Mouse (Mus musculus): ENCODE results near the gene Gm42791. TPM values are rescaled to one million over a fixed set of nuclear protein-coding genes. Genes with fewer than 3 reads are reported as not detected.

Gene Gm42791
- polyA plus RNA-seq, 1 experiment from 2014 or later, result 1.0 TPM

DNA sequence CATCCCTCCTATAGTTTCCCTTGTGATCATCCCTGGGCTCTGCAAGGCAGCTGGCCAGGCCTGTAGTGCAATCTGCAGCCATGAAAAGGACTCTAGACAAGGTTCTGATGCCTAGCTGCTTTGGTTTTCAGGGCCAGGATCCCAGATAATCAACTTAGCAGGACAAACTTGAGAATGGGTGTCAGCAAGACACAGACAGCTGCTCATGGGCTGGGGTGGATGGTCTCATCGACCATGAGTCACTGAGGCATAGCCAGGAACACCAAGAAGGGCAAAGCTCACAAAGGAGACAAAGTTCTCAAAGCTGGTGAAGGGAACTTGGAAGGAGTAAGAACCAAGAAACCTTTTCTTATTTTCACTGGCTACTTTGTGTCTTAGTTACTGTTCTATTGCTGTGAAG, 63.6 kb downstream of the Gm42791 start:
- 78% methylated on average over 1 of the region's 1 CpGs for WGBS
- Histone ChIP-seq H3K9me3 (ENCODE audit: control insufficient read depth, low read length) (no peaks in the 10 kb centered on the region), H3K4me1 (ENCODE audit: control insufficient read depth, insufficient read depth, low read length) (peaks cover 15% of the 10 kb centered on the region), H3K27ac (ENCODE audit: low read length) (peak overlapping the region; percentile 37), H3K4me3 (ENCODE audit: low read length) (no peak overlapping the region), H3K27me3 (replicated peaks; ENCODE audit: control insufficient read depth, insufficient read depth, low read length) (no peaks in the 10 kb centered on the region), H3K9ac (ENCODE audit: low read depth, low read length) (no peak overlapping the region), H3K4me2 (ENCODE audit: low read depth, low read length) (no peak overlapping the region), H3K36me3 (ENCODE audit: control insufficient read depth, insufficient read depth, low read length) (no peaks in the 10 kb centered on the region)
- no peak for ATAC-seq

DNA sequence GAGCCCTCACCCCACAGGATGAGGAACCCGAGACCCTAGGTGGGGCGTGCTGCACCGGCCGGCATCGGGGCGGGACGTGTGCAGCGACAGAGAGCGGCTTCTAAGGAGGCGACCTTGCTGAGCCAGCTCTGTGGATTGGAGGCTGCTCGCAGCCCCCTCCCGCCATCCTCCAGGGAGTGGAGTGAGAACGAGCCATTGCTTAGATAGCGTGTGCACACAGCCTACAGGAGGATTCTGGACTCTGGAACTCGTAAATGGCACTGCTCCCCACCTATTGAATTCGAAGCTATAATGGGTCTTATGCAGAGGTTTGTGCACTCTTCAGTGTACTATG, 65.9 kb downstream of the Gm42791 start, which contains the start of gene Katnal1:
Gene Katnal1, minus strand, starts transcription at position 205 of the 334 bp plus-strand sequence.
- H3K9ac ChIP-seq (ENCODE audit: low read depth, low read length), result peak within 1 kb of the TSS; percentile 92
- no peak for ATAC-seq
- 3% methylated on average over 16 of the region's 16 CpGs for WGBS

DNA sequence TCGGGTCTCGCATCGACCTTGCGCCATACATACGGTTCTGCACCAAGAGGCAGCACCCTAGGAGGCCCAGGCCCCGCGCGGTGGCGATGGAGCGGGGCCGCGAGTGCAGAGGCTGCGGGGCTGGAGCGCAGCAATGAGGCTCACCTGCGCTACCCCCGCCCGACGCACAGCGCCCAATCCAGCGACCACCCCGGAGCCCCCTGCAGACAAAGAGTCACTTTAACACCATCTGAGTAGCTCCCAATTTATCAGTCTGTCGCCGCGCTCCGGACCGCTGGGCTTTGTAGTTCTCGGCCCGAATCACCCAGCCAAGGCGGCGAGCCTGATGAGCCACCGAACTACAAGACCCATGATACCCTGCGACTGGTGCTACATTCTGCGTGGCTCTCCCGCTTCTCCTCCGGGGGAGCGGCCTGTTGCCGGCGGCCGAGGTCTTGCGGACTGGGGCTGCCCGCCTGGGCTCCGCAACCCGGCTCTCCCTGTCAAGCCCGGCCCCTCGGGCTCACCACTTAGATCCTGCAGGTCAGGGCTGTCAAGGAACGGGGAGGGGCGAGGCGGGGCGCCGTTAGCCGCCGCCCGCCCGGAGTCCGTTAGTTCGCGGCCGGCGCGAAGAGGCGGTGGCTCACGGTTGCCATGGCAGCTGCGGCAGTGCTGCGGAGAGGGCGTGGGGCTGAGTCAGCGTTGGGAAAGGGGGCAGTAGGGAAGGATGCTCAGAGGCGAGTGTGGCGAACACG, 66.4 kb downstream of the Gm42791 start:
- H3K4me3 ChIP-seq (ENCODE audit: low read length), result peak overlapping the region; percentile 92
- H3K4me1 ChIP-seq (ENCODE audit: control insufficient read depth, insufficient read depth, low read length), result peaks cover 14% of the 10 kb centered on the region
- H3K9ac ChIP-seq (ENCODE audit: low read depth, low read length), result peak overlapping the region; percentile 92
- peak overlapping the region; percentile 92 for H3K4me2 ChIP-seq (ENCODE audit: low read depth, low read length)
- under 1% methylated on average over 69 of the region's 69 CpGs for WGBS
- H3K36me3 ChIP-seq (ENCODE audit: control insufficient read depth, insufficient read depth, low read length), result no peaks in the 10 kb centered on the region
- ATAC-seq, result peak; percentile 98
- no peaks in the 10 kb centered on the region for H3K9me3 ChIP-seq (ENCODE audit: control insufficient read depth, low read length)
- H3K27ac ChIP-seq (ENCODE audit: low read length), result peak overlapping the region; percentile 93
- no peaks in the 10 kb centered on the region for H3K27me3 ChIP-seq (replicated peaks; ENCODE audit: control insufficient read depth, insufficient read depth, low read length)

More for the DNA sequence above, 65.9 kb downstream of the Gm42791 start, which contains the start of gene Katnal1:
- H3K27me3 ChIP-seq (replicated peaks; ENCODE audit: control insufficient read depth, insufficient read depth, low read length), result no peaks in the 10 kb centered on the region
- H3K4me1 ChIP-seq (ENCODE audit: control insufficient read depth, insufficient read depth, low read length), result peaks cover 14% of the 10 kb centered on the region
- peak within 1 kb of the TSS; percentile 93 for H3K27ac ChIP-seq (ENCODE audit: low read length)
- H3K4me3 ChIP-seq (ENCODE audit: low read length), result peak within 1 kb of the TSS; percentile 92
- H3K9me3 ChIP-seq (ENCODE audit: control insufficient read depth, low read length), result no peaks in the 10 kb centered on the region
- no peaks in the 10 kb centered on the region for H3K36me3 ChIP-seq (ENCODE audit: control insufficient read depth, insufficient read depth, low read length)
- H3K4me2 ChIP-seq (ENCODE audit: low read depth, low read length), result peak within 1 kb of the TSS; percentile 92

- H3K36me3 ChIP-seq (ENCODE audit: control insufficient read depth, insufficient read depth, low read length), result no peaks in the 10 kb centered on the region
- peaks cover 14% of the 10 kb centered on the region for H3K4me1 ChIP-seq (ENCODE audit: control insufficient read depth, insufficient read depth, low read length)
- peak overlapping the region; percentile 92 for H3K4me3 ChIP-seq (ENCODE audit: low read length)
- peak overlapping the region; percentile 67 for H3K4me2 ChIP-seq (ENCODE audit: low read depth, low read length)
- H3K9me3 ChIP-seq (ENCODE audit: control insufficient read depth, low read length), result no peaks in the 10 kb centered on the region
- WGBS, result 38% methylated on average over 5 of the region's 5 CpGs
- H3K9ac ChIP-seq (ENCODE audit: low read depth, low read length), result peak overlapping the region; percentile 92
- H3K27me3 ChIP-seq (replicated peaks; ENCODE audit: control insufficient read depth, insufficient read depth, low read length), result no peaks in the 10 kb centered on the region
- H3K27ac ChIP-seq (ENCODE audit: low read length), result no peak overlapping the region
- ATAC-seq, result no peak
Observed at GRCm38 (mm10) chr5:148927717-148928223, 67.2 kb downstream of the Gm42791 start.

GRCm38 (mm10) chr5:148924586-148924985, 70.4 kb downstream of the Gm42791 start:
- Histone ChIP-seq H3K27ac (ENCODE audit: low read length) (no peak overlapping the region), H3K9ac (ENCODE audit: low read depth, low read length) (no peak overlapping the region), H3K4me2 (ENCODE audit: low read depth, low read length) (no peak overlapping the region), H3K9me3 (ENCODE audit: control insufficient read depth, low read length) (no peaks in the 10 kb centered on the region), H3K4me1 (ENCODE audit: control insufficient read depth, insufficient read depth, low read length) (peaks cover 10% of the 10 kb centered on the region; the same call in 1 of the 2 replicates), H3K27me3 (replicated peaks; ENCODE audit: control insufficient read depth, insufficient read depth, low read length) (no peaks in the 10 kb centered on the region), H3K4me3 (ENCODE audit: low read length) (no peak overlapping the region), H3K36me3 (ENCODE audit: control insufficient read depth, insufficient read depth, low read length) (no peaks in the 10 kb centered on the region)
- 77% methylated on average over 12 of the region's 12 CpGs for WGBS
- no peak for ATAC-seq

- H3K4me3 ChIP-seq (ENCODE audit: low read length), result no peak overlapping the region
- H3K27me3 ChIP-seq (replicated peaks; ENCODE audit: control insufficient read depth, insufficient read depth, low read length), result no peaks in the 10 kb centered on the region
- H3K9ac ChIP-seq (ENCODE audit: low read depth, low read length), result no peak overlapping the region
- no peaks in the 10 kb centered on the region for H3K9me3 ChIP-seq (ENCODE audit: control insufficient read depth, low read length)
- ATAC-seq, result no peak
- H3K4me1 ChIP-seq (ENCODE audit: control insufficient read depth, insufficient read depth, low read length), result peaks cover 7% of the 10 kb centered on the region; the same call in 1 of the 2 replicates
- WGBS, result 65% methylated on average over 9 of the region's 9 CpGs
- H3K27ac ChIP-seq (ENCODE audit: low read length), result no peak overlapping the region
- no peak overlapping the region for H3K4me2 ChIP-seq (ENCODE audit: low read depth, low read length)
- H3K36me3 ChIP-seq (ENCODE audit: control insufficient read depth, insufficient read depth, low read length), result no peaks in the 10 kb centered on the region
Observed at GRCm38 (mm10) chr5:148924051-148924450, 70.9 kb downstream of the Gm42791 start.

GRCm38 (mm10) chr5:148923408-148923807, 71.5 kb downstream of the Gm42791 start:
- Histone ChIP-seq H3K27ac (ENCODE audit: low read length) (no peak overlapping the region), H3K4me3 (ENCODE audit: low read length) (no peak overlapping the region), H3K36me3 (ENCODE audit: control insufficient read depth, insufficient read depth, low read length) (no peaks in the 10 kb centered on the region), H3K4me2 (ENCODE audit: low read depth, low read length) (no peak overlapping the region), H3K9ac (ENCODE audit: low read depth, low read length) (no peak overlapping the region), H3K4me1 (ENCODE audit: control insufficient read depth, insufficient read depth, low read length) (peaks cover 6% of the 10 kb centered on the region; the same call in 1 of the 2 replicates), H3K9me3 (ENCODE audit: control insufficient read depth, low read length) (no peaks in the 10 kb centered on the region), H3K27me3 (replicated peaks; ENCODE audit: control insufficient read depth, insufficient read depth, low read length) (no peaks in the 10 kb centered on the region)
- WGBS, result 59% methylated on average over 10 of the region's 10 CpGs
- no peak for ATAC-seq

- Histone ChIP-seq H3K27me3 (replicated peaks; ENCODE audit: control insufficient read depth, insufficient read depth, low read length) (no peaks in the 10 kb centered on the region), H3K4me2 (ENCODE audit: low read depth, low read length) (no peak overlapping the region), H3K9ac (ENCODE audit: low read depth, low read length) (no peak overlapping the region), H3K36me3 (ENCODE audit: control insufficient read depth, insufficient read depth, low read length) (no peaks in the 10 kb centered on the region), H3K27ac (ENCODE audit: low read length) (no peak overlapping the region), H3K4me1 (ENCODE audit: control insufficient read depth, insufficient read depth, low read length) (peaks cover 4% of the 10 kb centered on the region; the same call in 1 of the 2 replicates), H3K9me3 (ENCODE audit: control insufficient read depth, low read length) (no peaks in the 10 kb centered on the region), H3K4me3 (ENCODE audit: low read length) (no peak overlapping the region)
- no peak for ATAC-seq
- WGBS, result 82% methylated on average over 5 of the region's 5 CpGs
Observed at GRCm38 (mm10) chr5:148922773-148923172, 72.2 kb downstream of the Gm42791 start.

- Histone ChIP-seq H3K4me1 (ENCODE audit: control insufficient read depth, insufficient read depth, low read length) (no peaks in the 10 kb centered on the region), H3K27me3 (replicated peaks; ENCODE audit: control insufficient read depth, insufficient read depth, low read length) (no peaks in the 10 kb centered on the region), H3K4me3 (ENCODE audit: low read length) (no peak overlapping the region), H3K4me2 (ENCODE audit: low read depth, low read length) (no peak overlapping the region), H3K9ac (ENCODE audit: low read depth, low read length) (no peak overlapping the region), H3K36me3 (ENCODE audit: control insufficient read depth, insufficient read depth, low read length) (no peaks in the 10 kb centered on the region), H3K9me3 (ENCODE audit: control insufficient read depth, low read length) (no peaks in the 10 kb centered on the region), H3K27ac (ENCODE audit: low read length) (no peak overlapping the region)
- 71% methylated on average over 5 of the region's 5 CpGs for WGBS
- no peak for ATAC-seq
Observed at GRCm38 (mm10) chr5:148918049-148918448, 76.9 kb downstream of the Gm42791 start.

All from intestine, embryonic 16.5 days (tissue).